Mouse (Mus musculus) heart, embryonic 13.5 days (tissue): ENCODE data around the gene Cphx3. TPM values are rescaled to one million over a fixed set of nuclear protein-coding genes. Genes with fewer than 3 reads are reported as not detected.
"Not testable (repeated sequence)": the region's sequence is repeated elsewhere in the genome, so short reads cannot be mapped to it uniquely, and the experiment has no call there.

Source experiments
- ATAC-seq: fragments of 200-750 bp; cut with Nextera tagmentation; 2 replicates; pipeline ENCODE4 v1.8.0; 2017; ENCODE audit warnings: moderate TSS enrichment; ENCODE audit not compliant: insufficient number of reproducible peaks, low FRiP score, low TSS enrichment; ENCODE audit errors: extremely low read depth
- H3K27ac ChIP-seq: fragments of 300-500 bp; sonication (generic); replicated peaks from 2 replicates; pipeline ENCODE4 v1.5.1; 2015; ENCODE audit warnings: moderate library complexity, mild to moderate bottlenecking, inconsistent platforms
- H3K27me3 ChIP-seq: fragments of 300-500 bp; sonication (generic); replicated peaks from 2 replicates; pipeline ENCODE4 v1.6.1; 2015; ENCODE audit warnings: mild to moderate bottlenecking, inconsistent platforms
- H3K36me3 ChIP-seq: fragments of 300-500 bp; sonication (generic); 2 replicates; pipeline ENCODE4 v1.6.1; 2015; ENCODE audit warnings: mild to moderate bottlenecking, inconsistent platforms
- H3K4me1 ChIP-seq: fragments of 300-500 bp; sonication (generic); 2 replicates; pipeline ENCODE4 v1.6.1; 2015; ENCODE audit warnings: inconsistent platforms
- H3K4me2 ChIP-seq: fragments of 300-500 bp; sonication (generic); 2 replicates; pipeline ENCODE4 v1.6.1; 2015; ENCODE audit warnings: inconsistent platforms, mild to moderate bottlenecking, moderate library complexity
- H3K4me3 ChIP-seq: fragments of 300-500 bp; sonication (generic); 2 replicates; pipeline ENCODE4 v1.5.1; 2015; ENCODE audit warnings: moderate library complexity, mild to moderate bottlenecking, inconsistent platforms
- H3K9ac ChIP-seq: fragments of 300-500 bp; sonication (generic); 2 replicates; pipeline ENCODE4 v1.6.1; 2015; ENCODE audit warnings: inconsistent platforms, mild to moderate bottlenecking, moderate library complexity
- H3K9me3 ChIP-seq: fragments of 300-500 bp; sonication (generic); 2 replicates; pipeline ENCODE4 v1.6.1; 2016; ENCODE audit warnings: inconsistent platforms
- WGBS: fragments of 180-500 bp; shearing (Covaris S2); methylation state at CpG from one replicate; pipeline ENCODE4 v1.1.7; 2015; ENCODE audit warnings: mixed read lengths; 5-methylcytosine and 5-hydroxymethylcytosine counted together
- polyA plus RNA-seq: library from polyadenylated mRNA; unstranded; fragments of >200 nt; fragmentation: Nextera tagmentation; extraction: Ambion mirVana; gene quantifications from 2 replicates; pipeline ENCODE4 v1.2.1, GENCODE M21; 2015

The Cphx3 gene
- not detected in 2 replicates for polyA plus RNA-seq

DNA sequence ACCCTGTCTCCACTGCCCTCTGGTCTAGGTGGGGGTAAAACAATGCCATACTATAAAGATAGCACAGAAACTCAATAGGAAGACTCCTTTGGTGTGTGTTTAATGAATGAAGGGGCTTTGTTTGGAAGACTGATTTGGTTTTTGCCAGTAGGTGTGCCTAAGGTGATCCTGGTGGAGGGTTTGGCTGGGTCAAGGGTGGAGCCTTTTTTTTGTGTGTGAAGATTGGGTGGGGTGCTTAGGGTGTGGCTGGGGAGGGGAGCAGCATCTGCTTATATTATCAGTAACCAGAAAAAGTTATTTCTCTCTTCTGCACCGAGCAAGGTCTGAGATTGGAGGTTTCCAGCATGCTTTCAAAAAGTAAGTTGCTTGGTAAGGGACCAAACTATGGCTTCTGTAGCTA lies at the start of gene Cphx3:
Gene Cphx3, plus strand, starts transcription at position 301 of the 400 bp plus-strand sequence.
- H3K9ac ChIP-seq, H3K9me3 ChIP-seq, ATAC-seq, H3K27me3 ChIP-seq, H3K4me2 ChIP-seq, H3K4me3 ChIP-seq, H3K4me1 ChIP-seq, H3K27ac ChIP-seq, H3K36me3 ChIP-seq: not testable (repeated sequence)
- no CpG with 5 or more reads among the region's 1 CpGs for WGBS

GRCm38 (mm10) chr14:26034364-26034763 lies 47.7 kb upstream of the Cphx3 start:
- H3K4me1 ChIP-seq, H3K27ac ChIP-seq, H3K4me3 ChIP-seq, H3K27me3 ChIP-seq, H3K9ac ChIP-seq, ATAC-seq, H3K9me3 ChIP-seq, H3K36me3 ChIP-seq, H3K4me2 ChIP-seq: not testable (repeated sequence)
- WGBS: no CpG with 5 or more reads among the region's 3 CpGs

DNA sequence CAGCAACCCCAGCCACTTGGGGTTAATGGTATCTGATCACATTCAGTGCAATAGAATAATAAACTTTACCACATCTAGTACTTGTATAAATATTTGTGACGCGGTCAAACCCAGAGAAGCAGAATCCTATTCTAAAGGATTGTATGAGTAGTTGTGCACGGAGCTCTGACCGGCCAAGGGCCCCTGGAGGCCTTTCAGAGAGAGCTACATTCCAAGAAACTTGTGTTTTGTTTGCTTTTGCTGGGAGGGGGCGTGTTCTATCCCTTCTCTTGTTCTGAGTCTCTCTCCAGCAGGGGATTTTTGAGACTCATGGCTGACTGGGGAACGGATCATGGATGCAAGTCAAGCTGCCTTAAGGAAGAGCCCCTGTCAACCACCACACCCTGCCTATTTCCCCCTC lies 46.7 kb upstream of the Cphx3 start:
- H3K4me2 ChIP-seq, H3K9me3 ChIP-seq, H3K27ac ChIP-seq, H3K9ac ChIP-seq, H3K36me3 ChIP-seq, H3K4me1 ChIP-seq, H3K4me3 ChIP-seq, H3K27me3 ChIP-seq, ATAC-seq: not testable (repeated sequence)
- WGBS: no CpG with 5 or more reads among the region's 6 CpGs

DNA sequence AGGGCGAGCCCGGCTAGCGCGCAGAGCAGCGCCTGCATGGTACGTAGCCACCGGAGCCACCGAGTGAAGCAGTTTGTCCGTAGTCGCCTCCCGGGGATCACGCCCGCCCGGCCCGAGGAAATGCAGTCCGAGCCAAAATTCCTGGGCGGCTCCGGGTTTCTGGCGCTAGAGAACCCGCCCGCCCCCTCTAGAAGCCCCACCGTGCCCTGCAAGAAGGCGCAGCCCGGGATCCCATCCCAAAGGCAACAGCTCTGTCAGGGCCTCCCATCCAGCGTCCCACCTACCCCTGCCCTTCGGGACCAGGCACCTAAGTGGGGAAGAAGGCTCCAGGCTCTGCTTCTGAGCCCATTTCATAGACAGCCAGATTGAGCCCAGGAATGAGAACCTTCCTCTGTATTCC lies 39.5 kb upstream of the Cphx3 start, which contains the start of gene Gm9780:
Gene Gm9780, minus strand, starts transcription at position 101 of the 400 bp plus-strand sequence.
- H3K9me3 ChIP-seq, H3K36me3 ChIP-seq, ATAC-seq, H3K4me2 ChIP-seq, H3K27me3 ChIP-seq, H3K27ac ChIP-seq, H3K4me1 ChIP-seq, H3K4me3 ChIP-seq, H3K9ac ChIP-seq: not testable (repeated sequence)
- WGBS: no CpG with 5 or more reads among the region's 26 CpGs

DNA sequence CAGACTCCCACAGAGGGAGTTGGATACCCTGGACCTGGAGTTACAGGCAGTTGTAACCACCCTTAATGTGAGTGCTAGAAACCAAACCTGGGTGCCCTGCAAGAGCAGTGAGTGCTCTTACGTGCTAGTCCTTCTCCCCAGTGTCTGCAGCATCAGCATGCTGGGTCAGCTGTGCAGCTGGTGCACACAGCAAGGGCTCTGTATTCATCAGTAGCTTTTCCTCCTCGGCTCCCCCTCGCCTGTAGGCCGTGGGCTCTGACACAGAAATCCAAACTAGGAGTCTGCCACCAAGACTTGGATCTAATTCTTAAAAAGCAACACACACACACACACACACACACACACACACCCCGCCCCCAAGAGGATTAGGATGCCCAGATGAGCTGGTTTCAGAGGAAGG lies 37.1 kb upstream of the Cphx3 start:
- H3K4me1 ChIP-seq, H3K36me3 ChIP-seq, H3K9ac ChIP-seq, H3K4me3 ChIP-seq, H3K4me2 ChIP-seq, H3K27ac ChIP-seq, H3K27me3 ChIP-seq, H3K9me3 ChIP-seq, ATAC-seq: not testable (repeated sequence)
- WGBS: no CpG with 5 or more reads among the region's 5 CpGs

- not testable (repeated sequence) for H3K36me3 ChIP-seq, H3K4me1 ChIP-seq, H3K27ac ChIP-seq, H3K9me3 ChIP-seq, ATAC-seq, H3K27me3 ChIP-seq, H3K4me2 ChIP-seq, H3K4me3 ChIP-seq, H3K9ac ChIP-seq
- no CpG with 5 or more reads among the region's 8 CpGs for WGBS
Measured at GRCm38 (mm10) chr14:26047026-26047425, 35.1 kb upstream of the Cphx3 start.

DNA sequence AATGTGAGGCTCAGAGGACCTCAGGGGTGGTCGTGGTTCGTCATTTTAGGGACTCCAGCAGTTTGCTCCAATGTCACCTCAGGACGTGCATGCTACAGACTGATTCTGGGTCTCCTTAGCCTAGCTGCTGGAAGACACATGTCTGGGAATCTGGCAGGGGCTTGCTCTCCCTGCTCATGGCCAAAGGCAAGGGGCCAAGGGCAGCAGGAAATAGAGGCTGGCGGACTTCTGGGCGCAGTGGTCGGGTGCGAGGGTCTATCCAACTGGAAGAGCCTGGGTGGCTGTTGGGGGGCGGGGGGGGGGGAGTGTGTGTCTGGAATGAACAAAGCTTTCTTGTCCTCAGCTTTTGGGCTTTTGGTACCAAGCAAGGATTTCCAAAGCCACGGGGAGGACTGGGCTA lies 33.3 kb upstream of the Cphx3 start:
- WGBS: no CpG with 5 or more reads among the region's 9 CpGs
- not testable (repeated sequence) for H3K27ac ChIP-seq

GRCm38 (mm10) chr14:26058184-26058583 lies 23.9 kb upstream of the Cphx3 start:
- H3K27ac ChIP-seq, H3K27me3 ChIP-seq, H3K4me2 ChIP-seq, ATAC-seq, H3K36me3 ChIP-seq, H3K4me1 ChIP-seq, H3K9me3 ChIP-seq, H3K4me3 ChIP-seq, H3K9ac ChIP-seq: not testable (repeated sequence)
- WGBS: no CpG with 5 or more reads among the region's 3 CpGs

More for the DNA sequence above, 33.3 kb upstream of the Cphx3 start:
- H3K9ac ChIP-seq, H3K9me3 ChIP-seq, ATAC-seq, H3K36me3 ChIP-seq, H3K4me1 ChIP-seq, H3K4me2 ChIP-seq, H3K27me3 ChIP-seq, H3K4me3 ChIP-seq: not testable (repeated sequence)

DNA sequence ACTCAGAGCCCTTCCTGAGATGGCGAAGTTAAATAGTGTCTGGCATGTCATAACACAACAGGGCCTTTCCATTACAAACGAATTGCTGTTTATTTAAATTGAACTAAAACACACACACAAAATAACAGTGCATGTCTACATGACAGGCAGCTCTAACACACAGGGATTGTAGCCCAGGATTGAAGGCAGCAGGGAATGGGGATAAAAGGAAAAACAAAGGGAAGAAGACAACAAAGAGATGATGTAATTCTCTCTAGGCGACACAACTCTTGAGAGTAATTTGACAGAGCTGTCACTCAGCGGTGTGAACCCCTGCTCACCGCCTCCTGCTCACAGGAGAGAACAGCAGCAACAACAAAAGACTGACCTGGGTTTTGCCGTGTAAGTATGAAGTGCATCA lies 22.7 kb upstream of the Cphx3 start:
- WGBS: no CpG with 5 or more reads among the region's 6 CpGs
- not testable (repeated sequence) for H3K27ac ChIP-seq, H3K9ac ChIP-seq, ATAC-seq, H3K4me1 ChIP-seq, H3K36me3 ChIP-seq, H3K4me3 ChIP-seq, H3K4me2 ChIP-seq, H3K27me3 ChIP-seq, H3K9me3 ChIP-seq

- ATAC-seq, H3K4me3 ChIP-seq, H3K9ac ChIP-seq, H3K4me1 ChIP-seq, H3K4me2 ChIP-seq, H3K36me3 ChIP-seq, H3K9me3 ChIP-seq, H3K27me3 ChIP-seq, H3K27ac ChIP-seq: not testable (repeated sequence)
- WGBS: no CpG with 5 or more reads among the region's 44 CpGs
Measured at GRCm38 (mm10) chr14:26066574-26067324, 15.3 kb upstream of the Cphx3 start.

GRCm38 (mm10) chr14:26067325-26067633 lies 14.8 kb upstream of the Cphx3 start, which contains the start of gene Tmem254c:
Gene Tmem254c, minus strand, starts transcription at chr14:26067355.
- H3K4me2 ChIP-seq, H3K27ac ChIP-seq, H3K27me3 ChIP-seq, H3K9me3 ChIP-seq, H3K36me3 ChIP-seq, H3K4me3 ChIP-seq, ATAC-seq, H3K9ac ChIP-seq, H3K4me1 ChIP-seq: not testable (repeated sequence)
- no CpG with 5 or more reads among the region's 10 CpGs for WGBS

DNA sequence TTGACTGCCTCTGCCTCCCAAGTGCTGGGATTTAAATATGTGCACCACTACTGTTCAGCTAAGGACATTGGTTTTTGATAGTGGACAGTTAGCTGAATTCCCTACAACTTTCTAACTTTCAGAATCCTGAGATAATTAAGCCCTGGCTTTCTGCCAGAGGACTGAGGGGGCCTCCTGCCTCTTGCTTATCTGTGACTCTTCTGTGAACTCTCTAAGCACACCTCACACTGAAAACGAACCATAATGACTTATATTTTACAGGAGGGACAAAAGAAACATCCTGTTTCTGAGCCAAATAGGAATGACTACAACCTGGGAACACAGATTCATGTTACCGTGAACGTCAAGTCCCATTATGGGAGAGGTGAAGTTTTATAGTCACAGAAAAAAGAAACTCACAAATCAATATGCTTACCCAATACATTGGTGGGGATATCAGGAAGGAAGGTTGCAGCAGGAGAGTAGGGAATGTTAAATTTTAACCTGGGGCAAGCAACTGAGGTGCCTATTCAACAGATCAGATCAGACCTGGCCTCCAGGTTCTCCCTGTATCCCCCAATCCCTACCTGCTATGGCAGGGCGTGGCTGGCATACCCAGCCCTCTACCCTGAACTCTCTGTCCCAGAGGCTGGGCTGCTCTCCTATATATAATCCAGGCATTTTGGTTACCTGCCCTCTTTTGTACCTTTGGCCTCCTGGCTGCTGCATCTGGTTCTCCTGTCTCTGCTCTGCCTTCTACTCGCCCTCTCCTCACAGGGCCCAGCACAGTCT lies 5.3 kb upstream of the Cphx3 start:
- not testable (repeated sequence) for H3K9me3 ChIP-seq, H3K4me3 ChIP-seq, H3K4me1 ChIP-seq, H3K36me3 ChIP-seq, H3K9ac ChIP-seq, ATAC-seq, H3K4me2 ChIP-seq, H3K27me3 ChIP-seq, H3K27ac ChIP-seq
- no CpG with 5 or more reads among the region's 5 CpGs for WGBS
